Mouse (Mus musculus) embryonic facial prominence, embryonic 14.5 days (tissue): ENCODE data around the gene Fem1a. TPM values are rescaled to one million over a fixed set of nuclear protein-coding genes. Genes with fewer than 3 reads are reported as not detected.

Source experiments
- ATAC-seq: fragments of 200-750 bp; cut with Nextera tagmentation; 2 replicates; pipeline ENCODE4 v1.8.0; 2017; ENCODE audit warnings: low read depth, moderate number of reproducible peaks, moderate TSS enrichment
- DNase-seq: peaks from one replicate; pipeline ENCODE4 v3.0.0-alpha.2; 2015; ENCODE audit warnings: low spot score
- H3K27ac ChIP-seq: fragments of 300-500 bp; sonication (generic); replicated peaks from 2 replicates; pipeline ENCODE4 v1.5.1; 2014; ENCODE audit warnings: low read depth, mild to moderate bottlenecking, low read length, moderate library complexity
- H3K27me3 ChIP-seq: fragments of 300-500 bp; sonication (generic); replicated peaks from 2 replicates; pipeline ENCODE4 v1.6.1; 2014; ENCODE audit warnings: low read length; ENCODE audit not compliant: control insufficient read depth, insufficient read depth
- H3K36me3 ChIP-seq: fragments of 300-500 bp; sonication (generic); 2 replicates; pipeline ENCODE4 v1.6.1; 2014; ENCODE audit warnings: low read length, mixed read lengths; ENCODE audit not compliant: control insufficient read depth, insufficient read depth
- H3K4me1 ChIP-seq: fragments of 300-500 bp; sonication (generic); 2 replicates; pipeline ENCODE4 v1.6.1; 2014; ENCODE audit warnings: antibody characterized with exemption, low read length; ENCODE audit not compliant: control insufficient read depth, insufficient read depth
- H3K4me2 ChIP-seq: fragments of 300-500 bp; sonication (generic); 2 replicates; pipeline ENCODE4 v1.6.1; 2014; ENCODE audit warnings: low read depth, mild to moderate bottlenecking, low read length, moderate library complexity, mixed read lengths
- H3K4me3 ChIP-seq: fragments of 300-500 bp; sonication (generic); 2 replicates; pipeline ENCODE4 v1.5.1; 2014; ENCODE audit warnings: low read depth, mild to moderate bottlenecking, low read length
- H3K9ac ChIP-seq: fragments of 300-500 bp; sonication (generic); 2 replicates; pipeline ENCODE4 v1.6.1; 2014; ENCODE audit warnings: low read depth, mild to moderate bottlenecking, low read length, moderate library complexity, mixed read lengths
- H3K9me3 ChIP-seq: fragments of 300-500 bp; sonication (generic); 2 replicates; pipeline ENCODE4 v1.6.1; 2016; ENCODE audit warnings: low read length; ENCODE audit not compliant: control insufficient read depth
- WGBS: fragments of 180-500 bp; shearing (Covaris S2); extraction: QIAGEN DNeasy Blood & Tissue Kit; methylation state at CpG from one replicate; pipeline ENCODE4 v1.1.7; 2014; 5-methylcytosine and 5-hydroxymethylcytosine counted together
- microRNA counts: library from miRNA; unstranded; fragments of <30 nt; microRNA quantifications from one replicate; lab custom pipeline; 2017
- microRNA-seq: library from miRNA; unstranded; fragments of <30 nt; microRNA quantifications from one replicate; pipeline ENCODE4, GENCODE M21; 2016; ENCODE audit warnings: borderline number of aligned reads
- polyA plus RNA-seq: library from polyadenylated mRNA; unstranded; fragments of >200 nt; fragmentation: Nextera tagmentation; extraction: Ambion mirVana; gene quantifications from 2 replicates; pipeline ENCODE4 v1.2.1, GENCODE M21; 2014

Fem1a gene
- polyA plus RNA-seq, 1 experiment from 2014 or later: 20.5 TPM

GRCm38 (mm10) chr17:56305826-56306225 lies 49.2 kb downstream of the Fem1a start:
- Histone ChIP-seq H3K9me3 (no peaks in the 10 kb centered on the region), H3K4me1 (peaks cover 23% of the 10 kb centered on the region), H3K9ac (peak overlapping the region; percentile 49), H3K27me3 (no peaks in the 10 kb centered on the region), H3K36me3 (peaks cover 50% of the 10 kb centered on the region), H3K4me3 (peak overlapping the region; percentile 76), H3K27ac (no peak overlapping the region), H3K4me2 (peak overlapping the region; percentile 100)
- no peak for DNase-seq
- no peak for ATAC-seq
- WGBS: 56% methylated on average over 8 of the region's 8 CpGs

- peaks cover 71% of the 10 kb centered on the region for H3K36me3 ChIP-seq
- peak; percentile 90 for DNase-seq
- H3K27me3 ChIP-seq: no peaks in the 10 kb centered on the region
- 69% methylated on average over 5 of the region's 6 CpGs for WGBS
- H3K4me2 ChIP-seq: peak overlapping the region; percentile 20; the same call in 1 of the 2 replicates
- ATAC-seq: peak; percentile 38; the same call in 1 of the 2 replicates
- H3K4me3 ChIP-seq: no peak overlapping the region
- no peaks in the 10 kb centered on the region for H3K9me3 ChIP-seq
- H3K4me1 ChIP-seq: peaks cover 19% of the 10 kb centered on the region
- H3K9ac ChIP-seq: peak overlapping the region; percentile 14; the same call in 1 of the 2 replicates
- peak overlapping the region; percentile 61 for H3K27ac ChIP-seq
Observed at GRCm38 (mm10) chr17:56308088-56308487, 51.5 kb downstream of the Fem1a start.

GRCm38 (mm10) chr17:56309191-56309945 lies 52.8 kb downstream of the Fem1a start:
- Histone ChIP-seq H3K4me2 (no peak overlapping the region), H3K9me3 (no peaks in the 10 kb centered on the region), H3K4me1 (peaks cover 19% of the 10 kb centered on the region; the same call in 1 of the 2 replicates), H3K4me3 (no peak overlapping the region), H3K27me3 (no peaks in the 10 kb centered on the region), H3K36me3 (peaks cover 84% of the 10 kb centered on the region), H3K27ac (no peak overlapping the region), H3K9ac (no peak overlapping the region)
- ATAC-seq (no peak), DNase-seq (no peak)
- WGBS: 90% methylated on average over 15 of the region's 15 CpGs

MicroRNAs encoded within 50 kb of the gene (microRNA counts, 519-probe panel; counts per million panel counts)
- microRNA mmu-miR-7b (lab: Ali Mortazavi, UCI): 2,389 counts per million, percentile 44 among the panel's probes with 10 or more counts

Small RNA genes within 50 kb of the gene (microRNA-seq; reads per million reads assigned to microRNA genes)
- 222 reads per million, percentile 60 among the genes with 10 or more reads in this experiment for gene Mir7b

Other genes with a start within 250 kb of the Fem1a start
- gene Sh3gl1, start 220.2 kb upstream of the Fem1a start, polyA plus RNA-seq: 156 and 167 TPM in 2 replicates
- 14.2 and 16.5 TPM in 2 replicates for gene Chaf1a, start 216.4 kb upstream of the Fem1a start, polyA plus RNA-seq
- 32.7 and 39.8 TPM in 2 replicates for gene Ubxn6, start 181.8 kb upstream of the Fem1a start, polyA plus RNA-seq
- 75.6 and 84.3 TPM in 2 replicates for gene Hdgfl2, start 177.2 kb upstream of the Fem1a start, polyA plus RNA-seq
- gene Plin4, start 147.0 kb upstream of the Fem1a start, polyA plus RNA-seq: 0.08 and 0.33 TPM in 2 replicates
- gene Plin5, start 139.2 kb upstream of the Fem1a start, polyA plus RNA-seq: 0.54 and 0.57 TPM in 2 replicates
- gene Lrg1, start 134.8 kb upstream of the Fem1a start, polyA plus RNA-seq: 0.62 and 1.3 TPM in 2 replicates
- gene Sema6b, start 116.5 kb upstream of the Fem1a start, polyA plus RNA-seq: 4.3 and 5.4 TPM in 2 replicates
- 10.2 and 12.3 TPM in 2 replicates for gene Tnfaip8l1, start 94.3 kb upstream of the Fem1a start, polyA plus RNA-seq
- 98.8 and 99.5 TPM in 2 replicates for gene Mydgf, start 72.9 kb upstream of the Fem1a start, polyA plus RNA-seq
- gene Dpp9, start 37.9 kb upstream of the Fem1a start, polyA plus RNA-seq: 32.5 and 37.1 TPM in 2 replicates
- 6.9 and 8.1 TPM in 2 replicates for gene Ticam1, start 20.0 kb downstream of the Fem1a start, polyA plus RNA-seq
- 76.9 and 88.4 TPM in 2 replicates for gene Plin3, start 36.1 kb downstream of the Fem1a start, polyA plus RNA-seq
- gene Arrdc5, start 43.5 kb downstream of the Fem1a start, polyA plus RNA-seq: not detected in 2 replicates
- gene Uhrf1, start 46.5 kb downstream of the Fem1a start, polyA plus RNA-seq: 74.8 and 90.9 TPM in 2 replicates
- gene Kdm4b, start 69.3 kb downstream of the Fem1a start, polyA plus RNA-seq: 29.1 and 32.3 TPM in 2 replicates
- gene Ptprs, start 219.7 kb downstream of the Fem1a start, polyA plus RNA-seq: 104 and 116 TPM in 2 replicates